Mouse (Mus musculus) bone marrow, adult 2 months (tissue): ENCODE data around the gene Plppr5.

Experiments used
- CTCF ChIP-seq: fragments of 200-500 bp; IDR thresholded peaks from 2 replicates; pipeline ENCODE4 v1.5.1; 2011; ENCODE audit warnings: low read length, control low read depth; ENCODE audit not compliant: control insufficient read depth, insufficient read depth
- POLR2A ChIP-seq: fragments of 200-500 bp; IDR thresholded peaks from 2 replicates; pipeline ENCODE4 v1.6.1; 2011; ENCODE audit warnings: low read depth, mild to moderate bottlenecking, control low read depth, low read length, borderline replicate concordance; ENCODE audit not compliant: control insufficient read depth

DNA sequence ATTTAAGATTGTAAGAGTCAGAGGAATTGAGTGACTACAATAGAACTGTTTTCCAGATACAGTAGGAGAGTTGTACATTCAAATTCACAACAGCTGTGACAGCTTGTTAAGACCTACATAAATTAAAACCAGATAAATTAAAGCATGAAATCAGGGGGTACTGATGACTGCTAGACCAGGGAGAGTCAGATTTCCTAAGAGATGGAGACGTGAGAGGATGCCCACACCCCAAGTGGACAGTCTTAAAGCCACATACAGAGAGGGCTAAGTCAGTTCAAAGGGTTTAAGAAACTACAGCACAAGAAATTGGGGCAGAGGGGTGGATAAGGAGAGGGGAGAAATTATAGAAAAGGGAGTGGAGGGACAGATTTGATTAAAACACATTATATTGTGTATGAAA, 17.7 kb upstream of the Plppr5 start:
- TF ChIP-seq CTCF (no peak), POLR2A (no peak)
